Mouse (Mus musculus) liver, embryonic 14.5 days (tissue): Measurements from ENCODE around the gene Lyzl4. TPM values are rescaled to one million over a fixed set of nuclear protein-coding genes. Genes with fewer than 3 reads are reported as not detected.

Experiments
- ATAC-seq: fragments of 200-750 bp; cut with Nextera tagmentation; 2 replicates; pipeline ENCODE4 v1.8.0; 2017; ENCODE audit warnings: moderate number of reproducible peaks, mild to moderate bottlenecking, moderate library complexity; ENCODE audit not compliant: insufficient read depth
- DNase-seq, 3 experiments: peaks; one replicate each; pipeline ENCODE4 v3.0.0-alpha.2; 2012 to 2013; ENCODE audit warnings: low read depth in 3 of 3, low spot score in 3 of 3
- H3K27ac ChIP-seq: fragments of 300-500 bp; sonication (generic); 2 replicates; pipeline ENCODE4 v1.5.1; 2014; ENCODE audit warnings: moderate library complexity, mild to moderate bottlenecking, control low read depth, inconsistent platforms
- H3K27me3 ChIP-seq: fragments of 300-500 bp; sonication (generic); 2 replicates; pipeline ENCODE4 v1.6.1; 2014; ENCODE audit warnings: mild to moderate bottlenecking, low read length, moderate library complexity; ENCODE audit not compliant: control insufficient read depth, insufficient read depth
- H3K36me3 ChIP-seq: fragments of 300-500 bp; sonication (generic); replicated peaks from 2 replicates; pipeline ENCODE4 v1.6.1; 2014; ENCODE audit warnings: low read depth; ENCODE audit not compliant: control insufficient read depth, insufficient read depth
- H3K4me1 ChIP-seq, 2 experiments: fragments of 200-500 bp in 1 of 2; fragments of 300-500 bp in 1 of 2; sonication (generic) in 1 of 2; replicated peaks; 2 replicates each; pipeline ENCODE4 v1.6.1; 2012 to 2014; ENCODE audit warnings: antibody characterized with exemption in 1 of 2, inconsistent platforms in 1 of 2, low read length in 1 of 2; ENCODE audit not compliant: control insufficient read depth in 2 of 2, insufficient read depth in 2 of 2
- H3K4me2 ChIP-seq: fragments of 300-500 bp; sonication (generic); 2 replicates; pipeline ENCODE4 v1.6.1; 2014; ENCODE audit warnings: low read depth, mild to moderate bottlenecking, control low read depth, moderate library complexity
- H3K4me3 ChIP-seq, 2 experiments: fragments of 200-500 bp in 1 of 2; fragments of 300-500 bp in 1 of 2; sonication (generic) in 1 of 2; 2 replicates each; pipeline ENCODE4 v1.5.1; 2012 to 2014; ENCODE audit warnings: low read depth in 2 of 2, low read length in 2 of 2, mild to moderate bottlenecking in 2 of 2, control low read depth in 1 of 2, inconsistent platforms in 1 of 2, moderate library complexity in 1 of 2; ENCODE audit not compliant: insufficient read depth in 1 of 2
- H3K9ac ChIP-seq: fragments of 300-500 bp; sonication (generic); replicated peaks from 2 replicates; pipeline ENCODE4 v1.6.1; 2014; ENCODE audit warnings: mild to moderate bottlenecking, control low read depth, moderate library complexity
- H3K9me3 ChIP-seq: fragments of 300-500 bp; sonication (generic); 2 replicates; pipeline ENCODE4 v1.6.1; 2016; ENCODE audit warnings: low read length, mixed read lengths; ENCODE audit not compliant: control insufficient read depth
- CTCF ChIP-seq: IDR thresholded peaks from 2 replicates; pipeline ENCODE4 v1.5.1; 2016; ENCODE audit warnings: antibody characterized with exemption, low read depth, control low read depth
- EP300 ChIP-seq: IDR thresholded peaks from 2 replicates; pipeline ENCODE4 v1.6.1; 2016; ENCODE audit warnings: antibody characterized with exemption, low read depth
- WGBS: fragments of 180-500 bp; shearing (Covaris S2); extraction: QIAGEN DNeasy Blood & Tissue Kit; methylation state at CpG from one replicate; pipeline ENCODE4 v1.1.7; 2014; ENCODE audit not compliant: insufficient replicate concordance; 5-methylcytosine and 5-hydroxymethylcytosine counted together
- polyA plus RNA-seq, 2 experiments: library from polyadenylated mRNA; depleted of rRNA in 1 of 2; stranded (reverse) in 1 of 2; unstranded in 1 of 2; fragments of >200 nt; fragmentation: Nextera tagmentation in 1 of 2; extraction: Ambion mirVana in 1 of 2; gene quantifications; 2 replicates each; pipeline versions ENCODE4 v1.2.1 to v1.2.3; 2012 to 2014

The Lyzl4 gene
- polyA plus RNA-seq, 2 experiments, result 0.15 TPM; not detected in 1

DNA sequence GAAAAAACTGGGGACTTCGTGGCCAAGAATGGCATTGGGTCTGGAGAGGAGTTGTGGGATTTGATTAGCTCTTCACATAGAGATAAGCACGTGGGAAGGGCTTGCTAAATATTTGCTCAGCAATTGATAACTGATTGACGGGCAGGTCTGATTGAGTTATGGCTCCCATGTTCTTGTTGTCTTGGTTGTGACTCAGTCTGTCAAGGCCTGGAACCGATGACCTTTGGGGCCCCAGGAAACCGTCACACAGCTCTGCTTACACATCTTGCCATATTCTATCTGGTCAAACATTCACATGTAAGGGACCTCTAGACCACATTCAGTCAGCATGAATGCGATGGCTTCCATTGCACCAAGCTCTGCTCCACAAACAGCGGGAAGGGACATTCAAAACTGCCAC lies 16.4 kb upstream of the Lyzl4 start:
- Histone ChIP-seq H3K27ac (no peak overlapping the region), H3K4me2 (no peak overlapping the region), H3K4me1 (no peaks in the 10 kb centered on the region), H3K9ac (no peak overlapping the region), H3K9me3 (no peaks in the 10 kb centered on the region), H3K27me3 (no peaks in the 10 kb centered on the region), H3K36me3 (no peaks in the 10 kb centered on the region), H3K4me3 (no peak overlapping the region)
- DNase-seq, result no peak
- WGBS, result 46% methylated on average over 7 of the region's 7 CpGs
- ATAC-seq, result no peak
- TF ChIP-seq EP300, result no peak
- no peak for TF ChIP-seq CTCF

DNA sequence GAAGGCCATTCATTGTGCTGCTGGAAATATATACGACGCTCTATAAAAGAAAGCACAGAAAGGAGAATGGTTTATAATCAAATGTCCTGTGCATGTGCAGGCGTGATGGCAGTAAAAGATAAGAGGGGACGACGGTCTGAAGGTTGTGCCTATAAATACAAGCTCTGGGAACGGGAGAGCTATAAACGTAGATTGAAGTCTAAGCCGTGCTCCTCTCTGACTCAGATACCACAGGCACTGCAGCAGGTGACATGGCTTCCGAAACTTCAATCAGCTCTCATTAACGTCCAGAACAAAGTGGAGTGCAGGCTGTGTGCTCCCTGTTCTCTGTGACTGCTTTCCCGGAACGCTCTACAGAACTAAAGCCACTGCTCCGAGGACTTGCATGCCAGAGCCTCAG lies 15.2 kb upstream of the Lyzl4 start:
- DNase-seq (no peak), ATAC-seq (no peak)
- no peak overlapping the region for H3K9ac ChIP-seq
- H3K4me3 ChIP-seq, result no peak overlapping the region
- no peaks in the 10 kb centered on the region for H3K4me1 ChIP-seq
- 50% methylated on average over 13 of the region's 13 CpGs for WGBS
- TF ChIP-seq EP300 (no peak), CTCF (no peak)
- no peaks in the 10 kb centered on the region for H3K9me3 ChIP-seq
- no peak overlapping the region for H3K4me2 ChIP-seq
- H3K27ac ChIP-seq, result no peak overlapping the region
- H3K27me3 ChIP-seq, result no peaks in the 10 kb centered on the region
- no peaks in the 10 kb centered on the region for H3K36me3 ChIP-seq

- Histone ChIP-seq H3K27me3 (no peaks in the 10 kb centered on the region), H3K4me1 (no peaks in the 10 kb centered on the region), H3K4me2 (no peak overlapping the region), H3K9me3 (no peaks in the 10 kb centered on the region), H3K9ac (no peak overlapping the region), H3K4me3 (no peak overlapping the region), H3K36me3 (no peaks in the 10 kb centered on the region), H3K27ac (no peak overlapping the region)
- TF ChIP-seq EP300 (no peak), CTCF (no peak)
- 63% methylated on average over 5 of the region's 5 CpGs for WGBS
- DNase-seq, result no peak
- no peak for ATAC-seq
Observed at GRCm38 (mm10) chr9:121656322-121656721, 14.4 kb upstream of the Lyzl4 start.

- no peaks in the 10 kb centered on the region for H3K36me3 ChIP-seq
- no peak overlapping the region for H3K9ac ChIP-seq
- no peaks in the 10 kb centered on the region for H3K27me3 ChIP-seq
- H3K27ac ChIP-seq, result no peak overlapping the region
- no peak overlapping the region for H3K4me2 ChIP-seq
- WGBS, result 68% methylated on average over 10 of the region's 10 CpGs
- no peak for DNase-seq
- TF ChIP-seq CTCF (no peak), EP300 (no peak)
- no peak overlapping the region for H3K4me3 ChIP-seq
- no peak for ATAC-seq
- no peaks in the 10 kb centered on the region for H3K4me1 ChIP-seq
- H3K9me3 ChIP-seq, result no peaks in the 10 kb centered on the region
Observed at GRCm38 (mm10) chr9:121653668-121654067, 11.8 kb upstream of the Lyzl4 start.

DNA sequence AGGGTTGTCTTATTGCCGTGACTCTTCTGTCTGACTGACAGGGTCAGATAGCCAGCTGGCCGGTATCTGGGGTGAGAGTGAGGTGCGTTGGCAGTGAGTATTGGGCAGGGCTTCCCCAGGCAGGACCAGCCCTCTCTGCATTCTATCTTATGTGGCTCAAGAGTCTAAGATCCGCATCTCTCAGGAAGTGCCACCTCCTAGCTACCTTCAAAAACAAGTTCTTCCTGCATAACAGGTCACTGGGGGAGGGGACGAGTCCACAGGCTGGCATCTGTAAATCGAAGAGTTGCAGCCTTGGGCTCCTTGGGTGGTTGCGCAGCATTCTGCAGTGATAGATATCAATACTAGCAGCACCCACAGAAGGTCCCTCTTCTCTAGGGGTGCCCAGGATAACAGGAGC lies 5.1 kb upstream of the Lyzl4 start:
- H3K27ac ChIP-seq, result no peak overlapping the region
- no peak overlapping the region for H3K9ac ChIP-seq
- no peaks in the 10 kb centered on the region for H3K36me3 ChIP-seq
- no peak overlapping the region for H3K4me2 ChIP-seq
- H3K4me3 ChIP-seq, result no peak overlapping the region
- 50% methylated on average over 7 of the region's 7 CpGs for WGBS
- DNase-seq (no peak), ATAC-seq (no peak)
- TF ChIP-seq CTCF (no peak), EP300 (no peak)
- peaks cover 22% of the 10 kb centered on the region for H3K27me3 ChIP-seq
- H3K4me1 ChIP-seq, result no peaks in the 10 kb centered on the region
- H3K9me3 ChIP-seq, result no peaks in the 10 kb centered on the region
